Mouse (Mus musculus) C2C12 (cell line): ENCODE data around the gene Mydgf. TPM values are rescaled to one million over a fixed set of nuclear protein-coding genes. Genes with fewer than 3 reads are reported as not detected.

Experiments
- H3K27me3 ChIP-seq: one replicate; pipeline ENCODE4 v1.6.1; 2011; ENCODE audit not compliant: control insufficient read depth, insufficient read depth, insufficient read length
- H3K36me3 ChIP-seq: one replicate; pipeline ENCODE4 v1.6.1; 2011; ENCODE audit not compliant: control insufficient read depth, insufficient read depth
- H3K4me3 ChIP-seq: one replicate; pipeline ENCODE4 v1.5.1; 2011; ENCODE audit warnings: mild to moderate bottlenecking, control low read depth; ENCODE audit not compliant: poor library complexity, insufficient read depth, severe bottlenecking
- H3K79me2 ChIP-seq: one replicate; pipeline ENCODE4 v1.6.1; 2011; ENCODE audit not compliant: control insufficient read depth, insufficient read depth
- H3K79me3 ChIP-seq: one replicate; pipeline ENCODE4 v1.6.1; 2011; ENCODE audit warnings: low read depth, control low read depth
- H3ac ChIP-seq: one replicate; pipeline ENCODE3; 2011; ENCODE audit warnings: low read depth; ENCODE audit not compliant: control insufficient read depth, insufficient read length
- CEBPB ChIP-seq: IDR thresholded peaks from one replicate; pipeline ENCODE4 v1.6.1; 2011; ENCODE audit warnings: low read depth, mild to moderate bottlenecking, control low read depth, moderate library complexity
- CTCF ChIP-seq: IDR thresholded peaks from one replicate; pipeline ENCODE4 v1.5.1; 2011; ENCODE audit not compliant: control insufficient read depth, insufficient read depth, insufficient read length
- FOSL1 ChIP-seq: IDR thresholded peaks from one replicate; pipeline ENCODE4 v1.8.0; 2011; ENCODE audit warnings: mild to moderate bottlenecking, low read length; ENCODE audit not compliant: poor library complexity, insufficient read depth, severe bottlenecking
- MAX ChIP-seq: IDR thresholded peaks from one replicate; pipeline ENCODE4 v1.6.1; 2011; ENCODE audit warnings: mild to moderate bottlenecking, control low read depth
- MYOD1 ChIP-seq: IDR thresholded peaks from one replicate; pipeline ENCODE4 v1.6.1; 2011; ENCODE audit warnings: low read depth; ENCODE audit not compliant: control insufficient read depth, insufficient read length
- MYOG ChIP-seq: IDR thresholded peaks from one replicate; pipeline ENCODE4 v1.6.1; 2011; ENCODE audit not compliant: control insufficient read depth, insufficient read length; ENCODE audit errors: extremely low read depth
- USF1 ChIP-seq: IDR thresholded peaks from one replicate; pipeline ENCODE4 v1.6.1; 2011; ENCODE audit warnings: low read depth, mild to moderate bottlenecking, control low read depth, moderate library complexity
- microRNA-seq: library from miRNA; unstranded; fragments of <30 nt; microRNA quantifications from one replicate; pipeline ENCODE4, GENCODE M21; 2019; ENCODE audit warnings: borderline microRNAs expressed
- polyA plus RNA-seq: library from polyadenylated mRNA; unstranded; fragments of >200 nt; fragmentation: generic; extraction: Trizol; gene quantifications from one replicate; pipeline ENCODE4 v1.2.1, GENCODE M21; 2012; ENCODE audit warnings: missing spikeins

Gene Mydgf
- polyA plus RNA-seq, 1 experiment = 106 TPM

DNA sequence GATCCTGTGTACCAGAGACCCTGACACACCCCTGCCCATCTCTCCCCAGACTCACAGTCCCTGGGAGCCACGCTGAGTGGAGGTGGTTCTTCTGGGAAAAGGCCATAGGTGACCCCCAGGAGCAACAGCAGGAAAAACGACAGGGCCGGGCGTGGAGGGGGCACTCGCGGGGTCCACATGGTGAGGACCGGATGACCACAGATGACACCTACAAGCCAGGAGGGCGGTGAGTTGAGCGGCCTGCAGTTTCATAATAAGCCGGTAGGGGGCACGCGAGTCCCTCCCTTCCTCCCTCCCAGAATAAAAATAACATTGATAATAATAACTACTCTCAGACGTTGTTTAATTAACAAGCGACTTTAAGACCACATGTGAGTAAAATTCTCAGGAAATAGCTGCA is 51.1 kb downstream of the Mydgf start:
- H3K4me3 ChIP-seq = no peak overlapping the region
- H3K36me3 ChIP-seq = no peaks in the 10 kb centered on the region
- no peaks in the 10 kb centered on the region for H3K79me3 ChIP-seq
- H3K27me3 ChIP-seq = peaks cover 13% of the 10 kb centered on the region
- no peaks in the 10 kb centered on the region for H3K79me2 ChIP-seq
- H3ac ChIP-seq = no peak overlapping the region
- peak; percentile 81 for TF ChIP-seq CTCF
- TF ChIP-seq FOSL1 = no peak
- no peak for TF ChIP-seq MAX

DNA sequence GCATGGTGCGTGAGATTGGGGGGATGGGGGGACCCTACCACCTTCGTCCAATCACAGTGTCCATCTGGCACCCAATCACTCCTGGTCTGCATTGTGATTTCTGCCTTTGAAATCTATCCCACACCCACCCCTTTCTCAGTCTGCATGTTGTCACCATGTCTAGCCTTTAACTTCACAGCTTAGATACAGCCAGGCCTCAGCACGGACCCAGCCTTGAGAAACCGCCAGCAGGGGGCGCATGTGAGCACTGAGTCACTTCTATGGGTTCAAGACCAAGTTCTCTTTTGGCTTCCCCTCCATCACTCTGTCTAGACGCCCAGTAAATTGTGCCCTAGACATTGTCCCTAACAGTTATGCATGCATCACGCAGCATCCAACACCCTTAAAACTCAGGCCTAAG is 51.9 kb downstream of the Mydgf start:
- H3K79me3 ChIP-seq = no peaks in the 10 kb centered on the region

DNA sequence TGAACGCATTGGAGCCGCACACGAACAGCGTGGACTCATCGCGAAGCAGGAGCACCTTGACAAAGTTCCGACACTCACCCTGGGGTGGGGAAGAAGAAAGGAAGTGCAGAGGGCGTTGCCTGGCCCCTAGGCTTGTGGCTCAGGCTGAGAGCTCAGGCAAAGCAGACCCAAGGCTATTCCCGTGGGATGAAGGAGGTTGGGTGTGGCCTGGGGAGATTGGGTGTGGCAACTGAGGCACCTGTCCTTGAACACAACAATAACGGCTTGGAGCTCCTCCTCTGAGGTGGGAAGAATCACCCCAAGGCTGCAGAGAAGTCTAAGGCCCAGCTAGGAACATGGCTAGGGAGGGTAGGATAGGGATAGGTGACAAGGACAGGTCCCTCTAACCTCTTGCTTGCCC is 52.6 kb downstream of the Mydgf start:
- Histone ChIP-seq H3ac (no peak overlapping the region), H3K79me2 (no peaks in the 10 kb centered on the region), H3K79me3 (no peaks in the 10 kb centered on the region), H3K4me3 (no peak overlapping the region), H3K27me3 (peaks cover 23% of the 10 kb centered on the region), H3K36me3 (no peaks in the 10 kb centered on the region)
- TF ChIP-seq CEBPB = no peak
- TF ChIP-seq CTCF = no peak
- no peak for TF ChIP-seq MYOD1
- no peak for TF ChIP-seq MAX
- TF ChIP-seq USF1 = no peak
- no peak for TF ChIP-seq MYOG
- TF ChIP-seq FOSL1 = no peak

More for the DNA sequence above, 51.9 kb downstream of the Mydgf start:
- H3K4me3 ChIP-seq = no peak overlapping the region
- H3ac ChIP-seq = no peak overlapping the region
- H3K27me3 ChIP-seq = peaks cover 17% of the 10 kb centered on the region
- TF ChIP-seq CEBPB = no peak
- TF ChIP-seq USF1 = no peak
- no peak for TF ChIP-seq FOSL1
- peak; percentile 48 for TF ChIP-seq CTCF
- no peak for TF ChIP-seq MYOD1
- no peak for TF ChIP-seq MAX
- TF ChIP-seq MYOG = no peak
- no peaks in the 10 kb centered on the region for H3K36me3 ChIP-seq
- H3K79me2 ChIP-seq = no peaks in the 10 kb centered on the region

DNA sequence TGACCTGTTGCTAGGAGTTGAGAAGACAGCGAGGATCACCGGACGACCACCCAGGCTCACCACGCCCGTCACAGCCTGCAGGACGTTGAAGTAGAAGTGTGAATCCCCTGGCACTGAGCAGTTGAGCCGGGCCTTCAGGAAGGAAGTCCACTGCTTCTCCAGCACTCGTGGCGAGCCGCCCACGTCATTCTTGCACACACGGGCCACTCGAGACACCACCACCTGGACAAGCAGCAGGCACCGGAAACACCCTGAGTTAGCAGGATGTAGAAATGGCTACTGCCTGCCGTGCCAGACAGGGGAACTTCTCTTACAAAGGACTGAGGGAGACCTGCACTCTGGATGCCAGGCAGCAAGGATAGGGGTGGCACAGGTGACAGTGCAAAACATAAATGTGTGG is 55.5 kb downstream of the Mydgf start:
- no peaks in the 10 kb centered on the region for H3K36me3 ChIP-seq
- H3ac ChIP-seq = no peak overlapping the region
- peaks cover 25% of the 10 kb centered on the region for H3K27me3 ChIP-seq
- no peaks in the 10 kb centered on the region for H3K79me2 ChIP-seq
- TF ChIP-seq CEBPB = no peak
- no peak overlapping the region for H3K4me3 ChIP-seq
- no peaks in the 10 kb centered on the region for H3K79me3 ChIP-seq

DNA sequence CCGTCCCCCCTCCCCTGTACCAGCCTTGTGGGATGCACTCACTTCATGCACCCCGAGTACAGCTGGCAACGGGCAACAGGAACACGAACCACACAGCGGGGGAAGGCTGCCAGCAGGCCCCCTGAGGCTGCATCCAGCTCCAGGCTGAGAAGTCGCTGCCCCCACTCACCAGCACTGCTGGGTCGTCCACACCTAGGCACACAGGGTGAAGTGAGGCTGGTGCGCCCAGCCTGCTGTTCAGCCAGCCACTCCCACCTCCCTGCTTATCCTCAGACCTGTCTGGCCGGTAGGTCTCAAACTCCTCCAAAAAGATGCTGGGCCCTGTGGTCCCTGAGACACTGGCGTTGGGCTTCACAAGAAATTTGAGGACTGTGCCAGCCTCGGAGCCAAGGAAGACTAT is 57.5 kb downstream of the Mydgf start:
- Histone ChIP-seq H3K36me3 (no peaks in the 10 kb centered on the region), H3ac (no peak overlapping the region), H3K27me3 (peaks cover 36% of the 10 kb centered on the region), H3K4me3 (no peak overlapping the region), H3K79me2 (no peaks in the 10 kb centered on the region), H3K79me3 (no peaks in the 10 kb centered on the region)
- TF ChIP-seq CTCF = no peak
- no peak for TF ChIP-seq FOSL1
- TF ChIP-seq USF1 = no peak
- no peak for TF ChIP-seq MAX
- TF ChIP-seq CEBPB = no peak
- no peak for TF ChIP-seq MYOG
- no peak for TF ChIP-seq MYOD1

Small RNA genes lying within 50 kb of the gene (microRNA-seq; reads per million reads assigned to microRNA genes)
- gene Gm44397 = not detected

Other genes starting within 250 kb of the Mydgf start
- 0.68 TPM for gene Zfp119b, start 234.4 kb downstream of the Mydgf start, polyA plus RNA-seq
- gene Ebi3, start 231.3 kb downstream of the Mydgf start, polyA plus RNA-seq = not detected
- 15.1 TPM for gene Yju2, start 224.8 kb downstream of the Mydgf start, polyA plus RNA-seq
- gene Shd, start 213.5 kb downstream of the Mydgf start, polyA plus RNA-seq = not detected
- gene Fsd1, start 197.4 kb downstream of the Mydgf start, polyA plus RNA-seq = 1.2 TPM
- 0.48 TPM for gene Stap2, start 178.3 kb downstream of the Mydgf start, polyA plus RNA-seq
- gene Mpnd, start 178.2 kb downstream of the Mydgf start, polyA plus RNA-seq = 55.4 TPM
- gene Sh3gl1, start 147.3 kb downstream of the Mydgf start, polyA plus RNA-seq = 83.9 TPM
- 39.9 TPM for gene Chaf1a, start 143.5 kb downstream of the Mydgf start, polyA plus RNA-seq
- gene Ubxn6, start 108.9 kb downstream of the Mydgf start, polyA plus RNA-seq = 40.4 TPM
- gene Hdgfl2, start 104.3 kb downstream of the Mydgf start, polyA plus RNA-seq = 64.5 TPM
- 3.2 TPM for gene Plin4, start 74.1 kb downstream of the Mydgf start, polyA plus RNA-seq
- gene Plin5, start 66.3 kb downstream of the Mydgf start, polyA plus RNA-seq = 0.08 TPM
- gene Lrg1, start 61.9 kb downstream of the Mydgf start, polyA plus RNA-seq = 0.02 TPM
- 0.81 TPM for gene Sema6b, start 43.6 kb downstream of the Mydgf start, polyA plus RNA-seq
- 2.3 TPM for gene Tnfaip8l1, start 21.4 kb downstream of the Mydgf start, polyA plus RNA-seq
- 51.8 TPM for gene Dpp9, start 35.0 kb upstream of the Mydgf start, polyA plus RNA-seq
- gene Fem1a, start 72.9 kb upstream of the Mydgf start, polyA plus RNA-seq = 18.1 TPM
- gene Ticam1, start 92.9 kb upstream of the Mydgf start, polyA plus RNA-seq = 5.8 TPM
- 27.5 TPM for gene Plin3, start 109.0 kb upstream of the Mydgf start, polyA plus RNA-seq
- not detected for gene Arrdc5, start 116.4 kb upstream of the Mydgf start, polyA plus RNA-seq
- 93.0 TPM for gene Uhrf1, start 119.4 kb upstream of the Mydgf start, polyA plus RNA-seq
- 10.1 TPM for gene Kdm4b, start 142.1 kb upstream of the Mydgf start, polyA plus RNA-seq